Mouse (Mus musculus): ENCODE results near the gene Olfr503. TPM values are rescaled to one million over a fixed set of nuclear protein-coding genes. Genes with fewer than 3 reads are reported as not detected.
"Not testable (repeated sequence)": the region's sequence is repeated elsewhere in the genome, so short reads cannot be mapped to it uniquely, and the experiment has no call there.

The Olfr503 gene
- not detected for total RNA-seq (2022)

DNA sequence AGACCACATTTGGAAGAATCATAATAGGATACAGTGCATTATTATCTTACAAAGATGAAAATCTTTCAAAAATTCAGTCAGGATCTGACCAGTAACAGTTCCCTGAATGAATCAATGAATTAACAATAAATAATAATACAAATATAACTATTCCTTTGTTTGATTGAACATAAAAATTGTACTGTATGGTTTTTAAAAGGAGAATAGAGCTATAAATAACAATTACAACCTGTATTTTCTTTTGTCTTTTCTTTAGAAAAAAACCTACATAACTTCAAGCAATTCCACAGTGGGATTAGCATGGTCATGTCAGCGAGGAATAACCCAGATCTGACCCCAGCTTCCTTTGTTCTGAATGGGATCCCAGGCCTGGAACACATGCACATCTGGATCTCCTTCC lies at the start of gene Olfr503:
Gene Olfr503, plus strand, starts transcription at position 301 of the 400 bp plus-strand sequence.
- DNase-seq (ENCODE audit: low spot score): not testable (repeated sequence)

- no peak for DNase-seq (ENCODE audit: low spot score)
Observed at GRCm38 (mm10) chr7:108524965-108525364, 19.4 kb upstream of the Olfr503 start, which contains the start of gene Olfr502. Gene Olfr502 (minus strand): TSS chr7:108525065.

GRCm38 (mm10) chr7:108542416-108542815 lies 1.9 kb upstream of the Olfr503 start:
- DNase-seq (ENCODE audit: low spot score): no peak

- DNase-seq (ENCODE audit: low spot score): no peak
Observed at GRCm38 (mm10) chr7:108565693-108566092, 21.4 kb downstream of the Olfr503 start, which contains the start of gene Olfr504. Gene Olfr504 (minus strand): TSS chr7:108565793.

GRCm38 (mm10) chr7:108589797-108590196 lies 45.5 kb downstream of the Olfr503 start:
- DNase-seq (ENCODE audit: low spot score): no peak

Other genes starting within 250 kb of the Olfr503 start
- not detected for gene Olfr491, start 231.1 kb upstream of the Olfr503 start, total RNA-seq (2022)
- not detected for gene Olfr492, start 220.9 kb upstream of the Olfr503 start, total RNA-seq (2022)
- gene Olfr493, start 197.5 kb upstream of the Olfr503 start, total RNA-seq (2022): not detected
- not detected for gene Olfr494, start 179.2 kb upstream of the Olfr503 start, total RNA-seq (2022)
- not detected for gene Olfr495, start 151.4 kb upstream of the Olfr503 start, total RNA-seq (2022)
- not detected for gene Olfr497, start 124.1 kb upstream of the Olfr503 start, total RNA-seq (2022)
- not detected for gene Olfr498, start 79.2 kb upstream of the Olfr503 start, total RNA-seq (2022)
- gene Olfr502, start 19.5 kb upstream of the Olfr503 start, total RNA-seq (2022): not detected
- not detected for gene Olfr504, start 21.3 kb downstream of the Olfr503 start, total RNA-seq (2022)
- gene Olfr506, start 66.3 kb downstream of the Olfr503 start, total RNA-seq (2022): not detected
- gene Olfr507, start 77.3 kb downstream of the Olfr503 start, total RNA-seq (2022): not detected
- gene Olfr508, start 85.5 kb downstream of the Olfr503 start, total RNA-seq (2022): not detected
- not detected for gene Olfr509, start 107.4 kb downstream of the Olfr503 start, total RNA-seq (2022)
- gene Olfr510, start 121.9 kb downstream of the Olfr503 start, total RNA-seq (2022): not detected
- not detected for gene Olfr512, start 168.8 kb downstream of the Olfr503 start, total RNA-seq (2022)
- gene Olfr513, start 206.4 kb downstream of the Olfr503 start, total RNA-seq (2022): not detected